Mouse (Mus musculus) layer of hippocampus, adult 9-11 months (tissue): ENCODE measurements around the gene Gphn.

Experiments
- DNase-seq: peaks from one replicate; pipeline ENCODE4 v3.0.0; 2022

Gene Gphn

GRCm38 (mm10) chr12:78727723-78728122 is 501.5 kb downstream of the Gphn start:
- DNase-seq = no peak
